8 mouse cellular contexts compared by ENCODE assay signal in genomic region chr4:141558658-141559057, GRCm38 (mm10). TPM values are rescaled to one million over a fixed set of nuclear protein-coding genes. Genes with fewer than 3 reads are reported as not detected.
DNase-seq lines count a peak whose midpoint lies in the region; ATAC-seq and TF ChIP-seq lines count a peak whose summit lies in the region.

No protein-coding gene starts in this region.

- H3K4me2 ChIP-seq in kidney, postnatal 0 days (ENCODE audit: low read length), result peak overlapping the region; percentile 81
- peak overlapping the region; percentile 80 for H3K4me2 ChIP-seq in heart, embryonic 16.5 days (ENCODE audit: low read depth, low read length)
- H3K4me2 ChIP-seq in liver, embryonic 16.5 days (ENCODE audit: low read depth, low read length), result peak overlapping the region; percentile 99

- 0 out of 2 replicates have a peak overlapping the region, but pooled peaks have one; percentile 35 for H3K4me3 ChIP-seq in kidney, postnatal 0 days (replicated peaks; ENCODE audit: low read depth, low read length)
- peak overlapping the region; percentile 53 for H3K4me3 ChIP-seq in heart, embryonic 16.5 days (ENCODE audit: low read length)
- peak overlapping the region; percentile 67 for H3K4me3 ChIP-seq in liver, embryonic 16.5 days (ENCODE audit: low read depth, low read length)

- peak overlapping the region; percentile 94 for H3K27ac ChIP-seq in kidney, postnatal 0 days
- peak overlapping the region; percentile 92 for H3K27ac ChIP-seq in heart, embryonic 16.5 days (ENCODE audit: low read length)
- peak overlapping the region; percentile 93 for H3K27ac ChIP-seq in liver, embryonic 16.5 days (ENCODE audit: low read length)

- H3K36me3 ChIP-seq in kidney, postnatal 0 days (ENCODE audit: insufficient read depth, low read length), result no peaks in the 10 kb centered on the region
- no peaks in the 10 kb centered on the region for H3K36me3 ChIP-seq in heart, embryonic 16.5 days (ENCODE audit: control insufficient read depth, insufficient read depth)
- H3K36me3 ChIP-seq in liver, embryonic 16.5 days (ENCODE audit: control insufficient read depth, insufficient read depth), result no peaks in the 10 kb centered on the region

- no peak for TF ChIP-seq CTCF in kidney, postnatal 0 days (IDR thresholded peaks at IDR 0.05; ENCODE audit: low read depth)

- no peaks in the 10 kb centered on the region for H3K27me3 ChIP-seq in kidney, postnatal 0 days (ENCODE audit: insufficient read depth, low read length)
- H3K27me3 ChIP-seq in heart, embryonic 16.5 days (ENCODE audit: control insufficient read depth, insufficient read depth, low read length), result no peaks in the 10 kb centered on the region
- H3K27me3 ChIP-seq in liver, embryonic 16.5 days (ENCODE audit: control insufficient read depth, insufficient read depth, low read depth, low read length), result no peaks in the 10 kb centered on the region

- H3K9me3 ChIP-seq in kidney, postnatal 0 days (replicated peaks; ENCODE audit: low read length), result no peaks in the 10 kb centered on the region
- H3K9me3 ChIP-seq in heart, embryonic 16.5 days (replicated peaks; ENCODE audit: control insufficient read depth, low read length), result no peaks in the 10 kb centered on the region
- H3K9me3 ChIP-seq in liver, embryonic 16.5 days (replicated peaks; ENCODE audit: control insufficient read depth, low read length), result no peaks in the 10 kb centered on the region

- peaks cover 3% of the 10 kb centered on the region; the same call in 1 of the 2 replicates for H3K4me1 ChIP-seq in kidney, postnatal 0 days (replicated peaks; ENCODE audit: insufficient read depth, low read length)
- peaks cover 15% of the 10 kb centered on the region for H3K4me1 ChIP-seq in heart, embryonic 16.5 days (ENCODE audit: control insufficient read depth, insufficient read depth, low read length)
- H3K4me1 ChIP-seq in liver, embryonic 16.5 days (ENCODE audit: control insufficient read depth, low read depth, low read length), result peaks cover 20% of the 10 kb centered on the region

- no peak for ATAC-seq in kidney, postnatal 0 days (replicated peaks; ENCODE audit: low FRiP score, low read depth)
- peak; percentile 5 for ATAC-seq in activated CD4-positive, CD25-positive, alpha-beta regulatory T cell, adult 4 months
- ATAC-seq in heart, embryonic 16.5 days (replicated peaks; ENCODE audit: extremely low read depth, insufficient read depth, low FRiP score), result peak; percentile 25; the same call in 1 of the 2 replicates
- ATAC-seq in liver, embryonic 16.5 days (ENCODE audit: low read depth), result peak; percentile 44
- peak; percentile 58 for ATAC-seq in neutrophil, adult 5-6 weeks (ENCODE audit: extremely low read depth, insufficient number of reproducible peaks, low FRiP score, poor library complexity, severe bottlenecking)

- 17% methylated on average over 16 of the region's 16 CpGs for WGBS in kidney, postnatal 0 days
- WGBS in heart, embryonic 16.5 days, result 12% methylated on average over 16 of the region's 16 CpGs
- WGBS in liver, embryonic 16.5 days (ENCODE audit: insufficient replicate concordance), result 2% methylated on average over 16 of the region's 16 CpGs

- DNase-seq in kidney, postnatal 0 days (ENCODE audit: low spot score), result no peak
- no peak for DNase-seq in kidney, adult 18-20 months
- DNase-seq in frontal cortex, adult 2 months (ENCODE audit: extremely low spot score in 1 of 2, low spot score in 1 of 2), result no peak
- no peak for DNase-seq in adrenal gland, postnatal 14 days

- H3K9ac ChIP-seq in kidney, postnatal 0 days (ENCODE audit: low read depth, low read length), result peak overlapping the region; percentile 31; the same call in 1 of the 2 replicates
- H3K9ac ChIP-seq in heart, embryonic 16.5 days (ENCODE audit: low read length), result peak overlapping the region; percentile 67
- peak overlapping the region; percentile 47 for H3K9ac ChIP-seq in liver, embryonic 16.5 days (ENCODE audit: low read depth, low read length)

RNA-seq across cellular contexts. Expression of gene Spen, which starts 20.3 kb away (rescaled TPM):
- 6.2 and 6.6 TPM in 2 replicates for polyA plus RNA-seq in kidney, postnatal 0 days (2015; fragmentation: Nextera tagmentation; extraction: Ambion mirVana)
- polyA plus RNA-seq in activated CD4-positive, CD25-positive, alpha-beta regulatory T cell, adult 4 months (2017; shearing (Covaris generic)), result 10 to 100 TPM in 1 of 2 experiments, 1 to 10 TPM in 1; 9.3 to 15.9 TPM
- polyA plus RNA-seq in heart, embryonic 16.5 days (2015; fragmentation: Nextera tagmentation; extraction: Ambion mirVana), result 5.2 and 7.1 TPM in 2 replicates
- 2.9 and 3.3 TPM in 2 replicates for polyA plus RNA-seq in liver, embryonic 16.5 days (2015; fragmentation: Nextera tagmentation; extraction: Ambion mirVana)
- total RNA-seq in neutrophil, adult 5-6 weeks (2017), result 40.5 and 54.9 TPM in 2 replicates
- 15.4 TPM in 2 replicates for polyA plus RNA-seq in frontal cortex, adult 2 months (2012; rRNA removed)
- 50.2 and 60.0 TPM in 2 replicates for total RNA-seq in adrenal gland, postnatal 14 days (2021)

RNA-seq across cellular contexts. Expression of gene Fblim1, which starts 47.2 kb away (rescaled TPM):
- polyA plus RNA-seq in kidney, postnatal 0 days (2015; fragmentation: Nextera tagmentation; extraction: Ambion mirVana), result 58.1 and 64.6 TPM in 2 replicates
- under 1 TPM in 1 of 2 experiments, not detected in 1; 0.29 TPM for polyA plus RNA-seq in activated CD4-positive, CD25-positive, alpha-beta regulatory T cell, adult 4 months (2017; shearing (Covaris generic))
- 46.9 and 49.7 TPM in 2 replicates for polyA plus RNA-seq in heart, embryonic 16.5 days (2015; fragmentation: Nextera tagmentation; extraction: Ambion mirVana)
- polyA plus RNA-seq in liver, embryonic 16.5 days (2015; fragmentation: Nextera tagmentation; extraction: Ambion mirVana), result 1.5 and 2.3 TPM in 2 replicates
- 0.12 TPM in 1 of 2 replicates, not detected in the other for total RNA-seq in neutrophil, adult 5-6 weeks (2017)
- polyA plus RNA-seq in frontal cortex, adult 2 months (2012; rRNA removed), result 1.0 and 2.6 TPM in 2 replicates
- total RNA-seq in adrenal gland, postnatal 14 days (2021), result 11.0 and 13.2 TPM in 2 replicates

RNA-seq across cellular contexts. Expression of gene Tmem82, which starts 59.8 kb away (rescaled TPM):
- polyA plus RNA-seq in kidney, postnatal 0 days (2015; fragmentation: Nextera tagmentation; extraction: Ambion mirVana), result 7.7 and 9.5 TPM in 2 replicates
- under 1 TPM in 1 of 2 experiments, not detected in 1; 0.19 TPM for polyA plus RNA-seq in activated CD4-positive, CD25-positive, alpha-beta regulatory T cell, adult 4 months (2017; shearing (Covaris generic))
- 1.1 and 1.7 TPM in 2 replicates for polyA plus RNA-seq in heart, embryonic 16.5 days (2015; fragmentation: Nextera tagmentation; extraction: Ambion mirVana)
- polyA plus RNA-seq in liver, embryonic 16.5 days (2015; fragmentation: Nextera tagmentation; extraction: Ambion mirVana), result 4.5 and 5.3 TPM in 2 replicates
- total RNA-seq in neutrophil, adult 5-6 weeks (2017), result not detected in 2 replicates
- polyA plus RNA-seq in frontal cortex, adult 2 months (2012; rRNA removed), result 0.84 and 1.2 TPM in 2 replicates
- total RNA-seq in adrenal gland, postnatal 14 days (2021), result 9.7 and 9.9 TPM in 2 replicates

Comparison
In these comparisons a context has a peak if more than half of its experiments do, and no peak if none do; other contexts are left out.
1. RNA of gene Fblim1, which starts 47.2 kb away (polyA plus RNA-seq): 58.1 to 64.6 TPM in kidney, postnatal 0 days and 46.9 to 49.7 TPM in heart, embryonic 16.5 days; 1.5 to 2.3 TPM in liver, embryonic 16.5 days, 1.0 to 2.6 TPM in frontal cortex, adult 2 months and 0.29 TPM in activated CD4-positive, CD25-positive, alpha-beta regulatory T cell, adult 4 months; every median in the first group is over 10 times any median in the second.
2. Peak in every context shown above with its lines, with median percentiles within 50 percentile points of each other: H3K27ac ChIP-seq, H3K4me2 ChIP-seq, H3K4me3 ChIP-seq and H3K9ac ChIP-seq.